Mouse (Mus musculus) layer of hippocampus, postnatal 36 days (tissue): ENCODE measurements around the gene Ptpru. TPM values are rescaled to one million over a fixed set of nuclear protein-coding genes. Genes with fewer than 3 reads are reported as not detected.
A peak's percentile ranks its signal among the peaks of the same experiment; 100 is the strongest.

Experiments
- DNase-seq, 2 experiments: peaks; one replicate each; pipeline ENCODE4 v3.0.0; 2022
- total RNA-seq, 2 experiments: library from RNA; stranded (reverse); gene quantifications; 2 replicates each; pipeline ENCODE4 v1.2.3; 2021

The Ptpru gene
- total RNA-seq, 2 experiments from 2014 or later, result 89.3 to 104 TPM

DNA sequence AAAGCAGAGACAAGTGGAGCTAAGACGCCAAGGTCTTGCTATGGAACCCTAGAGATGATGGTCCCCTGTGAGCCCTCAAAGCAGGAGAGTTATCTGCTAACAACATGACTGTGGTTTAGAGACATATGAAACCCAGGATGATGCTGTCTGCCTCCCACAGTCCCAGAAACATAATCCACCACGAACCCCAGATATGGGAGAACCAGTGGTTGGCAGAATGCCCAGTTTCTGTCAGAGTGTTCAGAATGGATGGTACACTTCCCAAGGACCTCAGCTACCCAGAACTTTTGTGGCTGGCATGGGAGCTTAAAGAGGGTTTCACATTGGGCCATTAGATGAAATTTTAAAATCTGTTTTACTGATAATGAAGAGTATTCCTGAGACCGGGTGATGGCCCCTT, 57.1 kb downstream of the Ptpru start:
- peak in 1 of 2 experiments; percentile 41 for DNase-seq

DNA sequence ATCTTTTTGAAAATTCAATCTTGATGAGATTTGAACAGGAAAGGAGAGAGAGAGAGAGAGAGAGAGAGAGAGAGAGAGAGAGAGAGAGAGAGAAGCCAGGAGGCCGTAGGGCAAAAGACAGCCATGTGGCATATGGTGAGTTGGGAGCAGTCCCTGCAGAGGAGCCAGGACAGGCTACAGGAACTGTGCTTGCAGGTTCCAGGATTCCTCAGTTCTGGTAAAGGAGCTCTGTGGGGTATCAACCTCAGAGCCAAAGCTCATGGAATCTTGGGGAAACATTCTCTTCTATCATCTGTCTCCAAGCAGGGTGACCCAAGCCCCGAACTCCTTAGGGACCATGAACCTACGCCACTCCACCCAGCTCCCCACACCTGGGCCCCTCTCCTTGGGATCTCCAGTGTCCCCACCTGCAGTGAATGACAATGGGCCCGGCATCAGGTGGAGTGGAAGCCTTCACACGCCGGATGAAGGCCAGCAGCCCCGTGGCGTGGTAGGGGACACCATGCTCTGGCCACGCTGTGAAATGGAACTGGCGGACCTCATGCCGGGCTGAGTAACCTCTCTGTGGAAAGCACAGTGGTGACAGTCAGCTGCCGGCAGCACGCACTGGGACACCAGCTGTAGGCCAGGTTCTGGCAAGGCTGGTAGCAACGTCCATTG, 59.3 kb downstream of the Ptpru start:
- DNase-seq, result no peak

DNA sequence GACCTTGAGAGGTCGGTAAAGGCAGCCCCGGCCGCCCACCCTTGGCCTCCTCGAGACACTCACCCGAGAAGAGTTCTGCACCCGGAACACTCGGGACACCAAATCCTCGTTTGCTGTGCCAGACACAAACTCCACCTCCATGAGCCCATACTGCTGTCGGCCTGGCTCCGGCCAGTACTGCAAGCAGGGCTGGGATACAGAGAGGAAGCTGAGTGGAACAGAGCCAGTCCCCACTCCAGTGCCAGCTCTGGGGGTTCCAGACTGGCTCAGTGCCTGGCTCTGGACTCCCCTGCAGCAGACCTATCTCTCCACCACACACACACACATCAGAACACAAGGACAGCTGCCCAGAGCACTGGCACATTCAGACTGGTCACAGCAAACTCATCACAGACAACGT, 66.7 kb downstream of the Ptpru start:
- DNase-seq, result no peak

DNA sequence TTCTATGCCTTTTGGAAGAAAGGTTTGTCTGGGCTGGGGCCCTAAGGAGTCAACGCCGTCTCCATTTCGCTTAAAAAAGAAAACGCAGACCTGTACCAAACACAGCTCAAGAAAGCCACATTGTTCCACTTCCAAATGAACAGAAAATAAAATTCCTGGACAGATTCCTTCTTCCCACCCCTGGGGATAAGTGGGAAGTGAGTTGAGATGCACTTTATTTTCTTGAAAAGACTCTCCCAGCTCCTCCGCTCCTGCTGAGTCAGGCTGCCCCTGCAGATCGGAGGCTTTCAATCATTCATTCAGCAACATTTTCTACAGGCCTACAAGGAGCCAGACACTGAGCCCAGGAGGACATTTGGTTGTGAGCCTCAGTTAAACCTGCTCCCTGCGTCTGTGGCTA, 74.2 kb downstream of the Ptpru start:
- no peak for DNase-seq

DNA sequence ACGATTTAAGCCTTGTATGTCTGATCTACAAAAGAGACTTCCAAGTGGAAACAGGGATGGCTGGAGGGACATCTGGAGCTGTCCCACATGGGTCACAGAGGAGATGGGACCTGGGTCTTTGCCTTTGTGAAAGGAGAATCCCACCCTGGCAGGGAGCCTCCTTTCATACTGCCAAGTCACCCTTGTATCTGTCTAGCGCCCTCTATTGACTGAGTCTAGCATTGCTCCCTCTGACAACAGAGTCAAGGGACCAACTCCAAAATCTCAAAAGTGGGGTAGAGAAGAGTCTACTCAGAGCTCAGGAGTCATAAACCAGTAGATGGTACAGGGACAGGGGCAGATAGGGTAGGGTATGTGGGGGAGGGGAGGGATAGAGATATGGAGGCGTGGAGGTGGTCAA, 74.6 kb downstream of the Ptpru start:
- DNase-seq, result no peak

DNA sequence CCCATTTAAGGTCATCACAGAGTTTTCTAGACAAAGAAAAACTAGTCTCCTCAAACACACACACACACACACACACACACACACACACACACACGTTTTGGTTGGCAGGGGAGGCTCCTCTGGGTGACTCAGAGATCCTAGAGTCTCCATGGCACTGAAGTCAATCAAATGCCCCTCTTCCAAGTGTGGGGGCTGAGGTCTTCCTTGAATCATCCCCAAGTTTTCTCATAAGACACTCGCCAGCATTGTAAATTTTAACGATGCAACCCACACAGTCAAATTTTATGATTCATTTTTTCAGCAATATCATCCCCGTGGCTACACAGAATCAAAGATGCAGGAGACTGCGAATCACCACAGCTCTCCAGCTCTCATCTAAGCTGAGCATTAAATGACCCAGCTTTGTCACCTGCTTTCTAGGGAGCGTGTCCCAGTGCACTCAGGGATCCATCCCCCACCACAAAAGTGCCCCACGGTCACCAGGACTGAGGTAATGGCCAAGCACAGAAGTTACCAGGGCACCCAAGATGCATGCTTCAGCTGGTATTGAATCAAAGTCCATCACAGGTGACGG, 75.8 kb downstream of the Ptpru start:
- DNase-seq, result no peak

DNA sequence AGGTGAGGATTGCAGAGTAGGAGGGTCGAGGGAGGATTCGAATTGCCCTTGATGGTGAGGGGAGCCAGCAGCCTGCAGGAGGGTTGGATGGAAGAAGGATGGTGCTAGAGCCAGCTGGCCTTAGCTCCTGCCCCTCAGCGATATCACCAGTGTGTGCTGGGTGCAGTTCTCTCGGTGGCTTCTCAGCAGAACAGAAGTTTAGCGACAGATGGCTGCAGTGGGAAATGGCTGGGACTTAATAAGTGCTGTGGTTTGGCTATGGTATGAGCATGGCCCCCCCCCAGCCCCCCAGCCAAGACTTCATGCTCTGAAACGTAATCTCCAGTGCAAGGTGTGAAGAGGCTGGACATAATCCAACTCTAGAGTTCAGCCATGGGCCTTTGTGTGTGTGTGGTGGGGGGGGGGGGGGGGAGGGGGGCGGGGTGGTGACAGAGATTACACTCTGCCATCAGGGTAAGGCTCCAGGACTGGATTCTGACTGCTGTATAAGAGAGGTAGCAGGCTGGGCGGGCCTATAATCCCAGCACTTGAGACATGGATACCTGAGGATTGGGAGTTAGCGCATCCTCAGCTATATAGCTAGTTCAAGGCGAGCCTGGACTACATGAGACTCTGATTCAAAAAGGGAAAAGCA, 85.8 kb downstream of the Ptpru start:
- peak in 1 of 2 experiments; percentile 35 for DNase-seq

DNA sequence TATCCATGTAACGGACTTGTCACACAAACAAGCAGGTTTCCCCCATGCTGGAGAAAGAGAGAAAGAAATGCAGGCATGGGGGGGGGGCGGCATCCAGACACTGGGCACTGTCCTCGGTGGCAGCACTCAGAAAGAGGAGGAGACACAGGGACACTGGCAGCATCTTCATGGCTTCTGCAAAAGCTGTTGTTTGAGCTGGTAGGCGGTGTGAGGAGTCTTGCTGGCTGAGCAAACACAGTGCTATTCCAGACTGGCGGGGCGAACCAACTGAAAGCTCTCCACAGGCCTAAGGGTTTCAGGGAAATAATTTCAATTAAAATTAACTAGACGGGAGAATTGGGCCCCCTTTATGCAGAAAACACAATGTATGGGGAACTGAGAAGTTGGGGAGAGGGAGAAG, 86.5 kb downstream of the Ptpru start:
- no peak for DNase-seq

DNA sequence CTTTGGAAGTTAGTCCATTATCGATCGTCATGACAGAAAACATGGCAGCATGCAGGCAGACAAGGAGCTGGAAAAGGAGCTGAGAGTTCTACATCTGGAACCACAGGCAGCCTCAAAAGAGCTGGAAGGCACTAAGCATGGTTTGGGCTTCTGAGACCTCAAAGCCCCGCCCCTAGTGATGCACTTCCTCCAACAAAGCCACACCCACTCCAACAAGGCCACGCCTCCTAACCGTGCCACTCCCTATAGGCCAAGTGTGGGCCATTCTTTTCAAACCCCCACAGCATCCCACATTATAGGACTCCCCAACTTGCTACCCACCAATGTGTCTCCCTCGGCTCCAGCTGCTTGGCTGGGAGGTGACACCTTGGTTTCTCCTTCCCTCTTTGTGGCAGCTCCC, 88.3 kb downstream of the Ptpru start:
- no peak for DNase-seq

DNA sequence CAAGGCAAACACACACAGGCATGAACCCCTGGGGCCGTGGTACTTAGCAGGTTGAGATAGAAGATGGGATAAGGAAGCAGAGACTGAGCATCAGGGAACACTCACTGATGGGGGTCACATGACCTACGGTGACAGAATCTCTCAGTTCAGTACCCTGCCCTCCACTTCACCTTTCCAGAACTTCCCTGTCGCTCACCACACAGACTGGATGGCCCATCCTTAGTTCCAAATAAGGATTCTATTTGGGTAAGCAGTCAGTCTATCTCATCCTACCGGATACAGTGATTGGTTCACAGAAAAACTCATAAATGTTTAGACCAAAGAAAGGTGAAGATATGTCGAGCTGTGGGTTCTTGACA, 93.4 kb downstream of the Ptpru start:
- DNase-seq, result no peak

DNA sequence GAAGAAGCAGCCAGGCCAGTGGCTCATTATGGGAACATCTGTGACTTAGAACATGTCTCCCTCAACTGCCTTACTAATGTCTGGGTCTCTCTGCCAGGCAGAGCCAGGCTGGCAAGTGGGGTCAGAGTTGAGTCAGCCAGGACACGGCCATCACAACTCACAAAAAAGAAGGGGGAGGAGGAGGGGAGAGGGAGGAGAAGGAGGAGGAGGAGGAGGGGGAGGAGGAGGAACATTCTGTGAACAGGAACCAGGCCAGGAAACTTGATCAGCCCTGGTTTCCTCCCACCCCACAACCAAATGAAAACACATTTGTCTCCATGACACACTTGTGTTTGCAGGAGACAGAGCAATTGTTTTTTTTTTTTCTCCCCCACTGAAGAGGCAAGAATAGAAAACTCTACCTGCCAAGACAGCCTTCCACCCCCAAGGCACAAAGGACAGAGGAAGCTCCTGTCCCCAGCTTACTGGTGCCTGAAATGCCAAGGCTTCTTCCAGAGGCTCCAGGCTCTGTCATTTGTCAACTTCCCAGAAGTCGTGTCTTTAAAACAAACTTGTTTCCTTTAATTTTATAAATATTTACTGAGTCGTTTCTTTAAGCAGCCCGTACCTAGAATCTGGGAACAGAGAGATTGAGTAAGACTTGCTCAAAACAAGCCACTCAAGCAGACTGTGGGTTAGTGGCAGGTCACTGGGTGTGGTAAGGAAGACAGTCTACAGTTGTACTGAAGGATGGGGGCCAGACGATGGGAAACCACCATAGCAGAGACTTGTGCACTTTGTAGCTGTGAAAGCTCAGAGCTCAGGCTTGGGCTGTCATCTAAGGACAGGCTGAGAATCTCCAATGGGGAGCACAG, 94.0 kb downstream of the Ptpru start:
- DNase-seq, result no peak

DNA sequence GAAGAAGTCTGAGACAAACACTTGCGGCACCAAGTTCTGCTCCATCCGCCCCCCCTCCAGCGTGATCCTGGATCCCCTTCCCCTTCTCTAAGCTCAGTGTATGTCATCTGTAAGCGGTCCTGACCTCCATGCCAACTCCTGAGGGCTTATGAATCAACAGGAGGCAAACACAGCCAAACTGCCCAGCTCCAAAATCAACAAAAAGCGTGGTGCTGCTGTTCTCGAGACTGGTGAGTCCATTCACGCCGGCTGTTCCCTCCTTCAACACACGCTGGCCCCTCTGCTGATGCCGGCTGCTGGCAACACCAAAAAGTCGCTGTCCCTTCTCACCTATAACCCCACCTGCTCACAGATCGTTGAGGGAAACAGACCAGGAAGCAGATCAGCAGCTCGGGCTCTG, 95.1 kb downstream of the Ptpru start:
- no peak for DNase-seq

DNA sequence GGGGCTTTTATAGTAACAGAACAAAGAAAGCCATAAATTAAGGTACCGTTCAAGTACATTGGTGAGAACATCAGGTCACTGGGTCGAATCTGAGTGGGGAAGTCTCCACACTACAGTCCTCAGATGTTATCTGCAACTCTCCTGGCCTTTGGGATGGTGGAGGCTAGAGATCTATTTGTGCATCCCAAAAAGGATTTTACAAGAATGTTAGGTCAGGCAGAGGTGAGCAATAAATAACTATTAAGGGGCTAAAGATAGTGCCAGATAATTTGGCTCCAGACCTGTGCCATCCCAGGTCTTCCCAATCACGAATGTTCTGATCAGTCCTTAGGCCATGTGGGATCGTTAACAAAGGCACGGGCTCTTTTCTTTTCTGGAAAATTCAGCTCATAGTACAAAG, 97.5 kb downstream of the Ptpru start:
- no peak for DNase-seq

DNA sequence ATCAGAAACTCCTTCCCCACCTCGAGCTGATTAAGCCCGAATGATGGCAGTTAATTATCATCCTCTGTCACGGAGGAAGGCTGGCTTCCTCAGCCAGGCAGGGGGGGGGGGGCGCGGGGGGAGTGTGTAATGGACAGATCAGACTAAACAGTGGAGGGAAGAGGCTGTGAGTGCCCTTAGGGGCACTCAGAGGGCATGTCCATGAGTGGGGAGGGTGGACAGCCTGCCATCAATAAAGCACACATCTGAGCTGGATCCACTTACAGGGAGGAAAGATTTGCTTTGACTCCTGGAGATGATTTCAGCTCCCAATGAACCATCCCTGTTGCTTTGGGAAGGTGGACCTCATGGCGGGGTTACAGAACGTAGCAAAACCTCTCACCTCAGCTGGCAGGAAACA, 109.5 kb downstream of the Ptpru start:
- no peak for DNase-seq

DNA sequence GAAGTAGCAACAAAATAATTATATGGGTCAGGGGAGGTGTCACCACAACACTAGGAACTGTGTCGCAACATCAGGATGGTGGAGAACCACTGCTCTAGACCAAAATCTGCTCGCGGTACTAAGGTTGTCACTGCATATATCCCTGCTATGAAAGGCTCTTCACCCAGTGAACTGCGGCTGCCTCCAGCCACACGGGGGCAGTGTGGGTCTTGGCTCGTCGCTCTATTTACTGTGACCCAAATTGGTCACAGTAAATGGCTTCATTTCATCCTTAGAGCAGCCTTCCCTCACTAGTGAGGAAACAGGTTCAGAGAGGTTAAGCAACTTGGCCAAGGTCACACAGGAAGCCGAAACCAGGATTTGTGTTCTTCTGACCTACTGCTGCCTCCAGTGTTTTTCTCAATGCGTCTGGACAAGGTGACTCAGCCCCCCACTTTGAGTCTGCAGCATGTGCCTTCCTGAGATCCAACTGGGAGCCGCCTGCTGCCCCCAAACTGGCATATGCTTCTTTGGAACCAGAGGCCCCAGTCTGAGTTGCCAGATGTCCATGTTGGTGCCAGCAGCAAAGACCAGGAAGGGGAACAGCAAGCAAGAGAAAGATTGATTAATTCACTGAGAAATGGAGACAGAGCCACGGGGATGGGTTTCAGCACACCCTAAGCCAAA, 114.5 kb downstream of the Ptpru start:
- DNase-seq, result peak; percentile 33 to 43

DNA sequence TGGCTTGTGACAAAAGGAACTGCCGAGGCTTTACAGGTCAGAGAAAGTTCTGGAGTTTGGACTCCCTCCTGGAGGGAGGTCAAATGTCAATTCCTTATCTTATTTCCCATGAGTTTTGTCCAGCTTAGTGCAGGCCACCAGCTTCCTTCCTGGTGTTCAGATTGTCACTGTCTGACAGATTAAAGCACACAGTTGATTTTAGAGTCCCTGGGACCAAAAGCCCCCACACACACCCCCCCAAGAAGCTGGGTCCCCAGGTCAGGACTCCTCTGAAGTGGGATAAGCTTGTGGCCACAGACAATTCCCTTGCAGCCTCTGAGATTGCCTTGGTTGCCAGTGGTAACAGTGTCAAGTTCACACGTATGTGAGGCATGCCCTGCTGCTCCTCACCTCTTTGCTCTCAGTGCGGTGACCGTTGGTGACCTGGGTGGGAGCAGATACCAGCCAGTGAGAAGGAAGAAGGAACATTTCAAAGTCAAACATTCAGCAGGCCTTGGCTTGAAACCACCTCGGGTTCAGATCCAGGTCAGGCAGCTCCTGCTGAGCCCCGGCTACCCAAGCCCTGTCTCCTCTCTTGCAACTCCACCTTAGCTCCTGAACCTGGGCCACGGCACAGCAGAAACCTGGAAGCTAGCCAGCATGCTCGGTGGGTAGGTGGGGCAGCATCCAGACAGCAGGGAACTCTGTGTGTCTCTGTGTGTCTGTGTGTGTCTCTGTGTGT, 115.8 kb downstream of the Ptpru start:
- DNase-seq, result no peak

DNA sequence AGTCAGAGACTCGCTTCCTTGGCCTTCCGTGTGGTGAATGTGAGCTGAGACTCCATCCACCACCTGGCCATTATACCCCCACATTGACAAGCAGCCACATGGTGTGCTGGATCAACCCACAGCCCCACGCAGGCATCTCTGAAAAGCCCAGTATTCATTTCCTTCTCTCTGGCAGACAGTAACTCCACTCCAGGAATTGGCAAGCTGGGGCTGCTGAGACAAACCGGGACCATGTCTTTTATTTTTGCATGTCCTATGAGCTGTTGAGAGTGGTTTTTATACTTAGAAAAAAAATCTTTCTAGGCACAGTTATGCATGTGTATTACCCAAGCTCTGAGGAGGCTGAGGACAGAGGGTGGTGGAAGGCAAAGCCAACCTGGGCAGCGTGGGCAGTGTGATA, 118.9 kb downstream of the Ptpru start:
- peak in 1 of 2 experiments; percentile 22 for DNase-seq

Other genes starting within 250 kb of the Ptpru start
- 10 to 100 TPM; 29.9 to 34.9 TPM for gene Mecr, start 5.2 kb upstream of the Ptpru start, total RNA-seq
- 10 to 100 TPM; 67.8 to 74.8 TPM for gene Srsf4, start 35.3 kb upstream of the Ptpru start, total RNA-seq
- 1 to 10 TPM; 1.1 to 2.6 TPM for gene Tmem200b, start 83.5 kb upstream of the Ptpru start, total RNA-seq
- gene Gm10300, start 236.4 kb upstream of the Ptpru start, total RNA-seq, result not detected
- 10 to 100 TPM; 16.9 to 23.7 TPM for gene Epb41, start 237.0 kb upstream of the Ptpru start, total RNA-seq